Mouse (Mus musculus) midbrain, embryonic 12.5 days (tissue): Measurements from ENCODE around the gene Tdrkh. TPM values are rescaled to one million over a fixed set of nuclear protein-coding genes. Genes with fewer than 3 reads are reported as not detected.
A peak's percentile ranks its signal among the peaks of the same experiment; 100 is the strongest.

Experiments used
- ATAC-seq: fragments of 200-750 bp; cut with Nextera tagmentation; 2 replicates; pipeline ENCODE4 v1.8.0; 2017; ENCODE audit warnings: low read depth, moderate TSS enrichment, moderate library complexity; ENCODE audit not compliant: low FRiP score
- H3K27ac ChIP-seq: fragments of 300-500 bp; sonication (generic); replicated peaks from 2 replicates; pipeline ENCODE4 v1.5.1; 2016; ENCODE audit warnings: mild to moderate bottlenecking
- H3K27me3 ChIP-seq: fragments of 300-500 bp; sonication (generic); 2 replicates; pipeline ENCODE4 v1.6.1; 2016; ENCODE audit warnings: mild to moderate bottlenecking
- H3K36me3 ChIP-seq: fragments of 300-500 bp; sonication (generic); 2 replicates; pipeline ENCODE4 v1.6.1; 2016
- H3K4me1 ChIP-seq: fragments of 300-500 bp; sonication (generic); 2 replicates; pipeline ENCODE4 v1.6.1; 2016
- H3K4me2 ChIP-seq: fragments of 300-500 bp; sonication (generic); replicated peaks from 2 replicates; pipeline ENCODE4 v1.6.1; 2016; ENCODE audit warnings: mild to moderate bottlenecking, moderate library complexity
- H3K4me3 ChIP-seq: fragments of 300-500 bp; sonication (generic); 2 replicates; pipeline ENCODE4 v1.5.1; 2016; ENCODE audit warnings: mild to moderate bottlenecking
- H3K9ac ChIP-seq: fragments of 300-500 bp; sonication (generic); replicated peaks from 2 replicates; pipeline ENCODE4 v1.6.1; 2016; ENCODE audit warnings: mild to moderate bottlenecking, moderate library complexity
- H3K9me3 ChIP-seq: fragments of 300-500 bp; sonication (generic); 2 replicates; pipeline ENCODE4 v1.6.1; 2016; ENCODE audit warnings: mild to moderate bottlenecking
- WGBS: fragments of 180-500 bp; shearing (Covaris S2); methylation state at CpG from one replicate; pipeline ENCODE4 v1.1.7; 2016; 5-methylcytosine and 5-hydroxymethylcytosine counted together
- polyA plus RNA-seq: library from polyadenylated mRNA; unstranded; fragments of >200 nt; fragmentation: Nextera tagmentation; extraction: Ambion mirVana; gene quantifications from 2 replicates; pipeline ENCODE4 v1.2.1, GENCODE M21; 2016

Tdrkh gene
- polyA plus RNA-seq, 1 experiment from 2014 or later = 54.7 TPM

DNA sequence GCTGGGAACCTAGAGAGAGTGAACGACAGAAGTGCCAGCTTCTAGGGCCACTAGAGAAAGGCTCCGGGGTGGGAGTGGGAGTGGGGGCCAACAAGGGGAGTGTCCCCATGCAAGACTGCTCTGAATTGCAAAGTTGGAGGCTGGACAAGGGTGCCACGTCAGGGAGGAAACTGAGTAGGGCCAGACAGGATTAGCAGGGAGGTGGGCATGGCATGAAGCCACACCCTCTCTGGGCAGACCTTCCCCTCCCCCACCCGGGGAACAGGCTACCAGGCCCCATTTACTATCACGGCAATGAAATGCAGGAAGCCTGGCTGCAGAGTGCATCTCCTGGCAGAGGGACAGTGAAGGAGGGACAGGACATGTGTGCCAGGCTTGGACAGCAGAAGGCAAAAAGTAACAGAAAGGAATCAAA, 39.5 kb upstream of the Tdrkh start:
- Histone ChIP-seq H3K9ac (no peak overlapping the region), H3K4me3 (peak overlapping the region; percentile 10; the same call in 1 of the 2 replicates), H3K4me1 (peaks cover 29% of the 10 kb centered on the region), H3K9me3 (no peaks in the 10 kb centered on the region), H3K4me2 (peak overlapping the region; percentile 45), H3K36me3 (no peaks in the 10 kb centered on the region), H3K27ac (no peak overlapping the region), H3K27me3 (peaks cover 34% of the 10 kb centered on the region)
- whole genome bisulfite sequencing = 3% methylated on average over 5 of the region's 5 CpGs
- ATAC-seq = peak; percentile 48

DNA sequence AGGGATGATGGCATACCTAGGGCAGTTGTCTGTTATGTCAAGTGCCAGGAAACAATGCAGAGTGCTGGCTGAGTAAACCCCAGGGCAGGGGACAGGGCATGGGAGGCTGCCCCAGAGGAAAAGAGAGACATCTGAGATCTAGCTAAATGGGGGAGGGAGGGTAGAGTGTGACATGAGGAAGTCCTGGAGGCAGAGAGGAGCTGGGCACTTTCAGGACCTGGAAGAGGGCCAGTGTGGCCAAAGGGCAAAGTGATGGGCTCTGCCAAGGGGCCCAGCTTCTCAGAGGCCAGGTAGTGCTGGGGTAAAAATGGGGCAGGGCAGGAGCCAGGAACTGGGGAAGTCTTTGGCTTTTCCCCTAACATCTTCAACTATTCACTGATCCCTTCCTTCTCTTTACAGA, 38.4 kb upstream of the Tdrkh start:
- H3K9me3 ChIP-seq = no peaks in the 10 kb centered on the region
- H3K36me3 ChIP-seq = no peaks in the 10 kb centered on the region
- no peak overlapping the region for H3K4me2 ChIP-seq
- H3K9ac ChIP-seq = no peak overlapping the region
- peaks cover 34% of the 10 kb centered on the region for H3K27me3 ChIP-seq
- peaks cover 29% of the 10 kb centered on the region for H3K4me1 ChIP-seq
- no peak overlapping the region for H3K27ac ChIP-seq
- H3K4me3 ChIP-seq = no peak overlapping the region
- ATAC-seq = no peak

DNA sequence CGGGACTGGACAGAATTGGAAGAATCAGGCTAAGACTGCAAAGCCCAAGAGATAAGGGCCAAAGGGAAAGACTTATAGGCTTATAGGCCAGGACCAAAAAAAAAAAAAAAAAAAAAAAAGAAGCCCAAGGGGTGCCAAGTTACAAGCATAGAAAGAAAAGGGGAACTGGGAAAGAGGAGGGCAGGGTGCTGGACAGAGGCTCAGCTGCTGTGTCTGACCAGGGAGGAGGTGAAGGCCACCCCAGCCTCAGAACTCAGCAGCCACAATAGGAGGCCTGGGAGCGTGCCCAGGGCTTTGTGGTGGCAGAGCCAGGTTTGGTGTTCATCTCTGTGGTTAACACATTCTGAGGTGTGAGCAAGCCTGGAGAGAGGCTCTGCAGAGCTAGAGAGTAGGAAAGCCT, 37.9 kb upstream of the Tdrkh start:
- 75% methylated on average over 2 of the region's 2 CpGs for WGBS
- Histone ChIP-seq H3K27ac (no peak overlapping the region), H3K9me3 (no peaks in the 10 kb centered on the region), H3K4me2 (no peak overlapping the region), H3K4me1 (peaks cover 29% of the 10 kb centered on the region), H3K27me3 (peaks cover 34% of the 10 kb centered on the region), H3K36me3 (no peaks in the 10 kb centered on the region), H3K9ac (no peak overlapping the region), H3K4me3 (no peak overlapping the region)
- ATAC-seq = no peak

DNA sequence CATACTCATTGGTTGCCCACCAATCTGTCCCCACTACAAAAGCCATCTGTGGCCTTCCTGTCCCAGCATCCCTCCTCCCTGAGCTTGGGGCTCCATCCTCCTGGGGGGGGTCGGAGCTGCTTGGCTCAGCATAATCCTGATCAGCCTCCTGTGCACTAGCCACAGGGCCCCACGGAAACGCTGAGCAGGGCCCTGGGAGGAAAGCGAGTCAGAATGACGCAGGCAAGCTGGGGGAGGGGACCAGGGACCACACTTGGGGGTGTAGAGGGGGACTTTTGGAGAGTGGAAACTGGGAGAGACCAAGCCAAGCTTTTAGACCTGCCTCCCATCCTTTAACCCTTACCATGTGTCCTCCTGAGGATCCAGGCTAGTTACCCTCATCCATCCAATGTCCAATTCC, 37.2 kb upstream of the Tdrkh start:
- no peak for ATAC-seq
- WGBS = 42% methylated on average over 5 of the region's 5 CpGs
- Histone ChIP-seq H3K27me3 (peaks cover 34% of the 10 kb centered on the region), H3K4me1 (peaks cover 29% of the 10 kb centered on the region), H3K9me3 (no peaks in the 10 kb centered on the region), H3K4me3 (no peak overlapping the region), H3K27ac (no peak overlapping the region), H3K36me3 (no peaks in the 10 kb centered on the region), H3K9ac (no peak overlapping the region), H3K4me2 (no peak overlapping the region)

DNA sequence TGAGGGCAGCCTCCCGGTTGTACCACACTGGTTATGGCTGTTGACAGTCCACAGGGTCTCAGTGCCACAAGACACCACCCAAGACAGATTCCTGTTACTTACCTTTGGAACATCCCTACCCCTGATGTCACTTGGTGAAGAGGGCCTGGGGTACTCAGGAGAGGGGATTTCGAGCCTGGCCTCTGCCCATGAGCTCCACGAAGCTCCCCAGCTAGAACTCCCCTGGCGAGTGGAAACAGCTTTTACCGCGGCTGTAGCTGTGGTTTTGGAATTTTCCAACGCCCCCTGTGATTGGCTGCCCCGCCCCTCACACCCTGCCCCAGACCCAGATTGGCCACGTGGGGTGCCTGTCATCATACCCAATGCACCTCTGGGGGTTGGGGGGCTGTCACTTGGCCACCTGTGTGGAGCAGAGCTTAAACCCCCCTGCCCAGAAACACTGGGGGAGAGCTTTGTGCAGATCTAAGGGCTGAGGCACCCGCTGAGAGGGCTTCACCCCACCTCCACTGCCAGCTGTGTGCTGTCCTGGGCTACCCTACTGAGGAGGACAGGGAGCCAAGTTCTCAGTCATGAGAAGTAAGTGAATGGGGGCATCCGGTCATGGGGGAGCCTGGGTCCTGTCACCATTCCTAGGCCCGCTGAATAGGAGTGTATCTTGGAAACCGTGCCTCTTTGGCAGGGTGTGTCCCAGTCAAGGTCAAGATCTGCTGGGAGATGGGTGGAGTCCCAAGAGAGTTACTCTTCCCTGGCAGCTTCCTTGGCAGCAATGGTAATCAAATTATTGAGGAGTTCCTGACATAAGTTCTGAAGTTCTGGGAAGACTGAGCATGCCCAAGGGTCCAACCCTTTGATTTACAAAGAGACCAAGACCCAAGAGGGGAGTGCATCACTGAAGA, 35.8 kb upstream of the Tdrkh start:
- ATAC-seq = no peak
- Histone ChIP-seq H3K27ac (no peak overlapping the region), H3K36me3 (no peaks in the 10 kb centered on the region), H3K4me2 (no peak overlapping the region), H3K4me3 (no peak overlapping the region), H3K4me1 (peaks cover 22% of the 10 kb centered on the region), H3K9ac (no peak overlapping the region), H3K27me3 (peaks cover 29% of the 10 kb centered on the region), H3K9me3 (no peaks in the 10 kb centered on the region)
- WGBS = 24% methylated on average over 13 of the region's 13 CpGs

DNA sequence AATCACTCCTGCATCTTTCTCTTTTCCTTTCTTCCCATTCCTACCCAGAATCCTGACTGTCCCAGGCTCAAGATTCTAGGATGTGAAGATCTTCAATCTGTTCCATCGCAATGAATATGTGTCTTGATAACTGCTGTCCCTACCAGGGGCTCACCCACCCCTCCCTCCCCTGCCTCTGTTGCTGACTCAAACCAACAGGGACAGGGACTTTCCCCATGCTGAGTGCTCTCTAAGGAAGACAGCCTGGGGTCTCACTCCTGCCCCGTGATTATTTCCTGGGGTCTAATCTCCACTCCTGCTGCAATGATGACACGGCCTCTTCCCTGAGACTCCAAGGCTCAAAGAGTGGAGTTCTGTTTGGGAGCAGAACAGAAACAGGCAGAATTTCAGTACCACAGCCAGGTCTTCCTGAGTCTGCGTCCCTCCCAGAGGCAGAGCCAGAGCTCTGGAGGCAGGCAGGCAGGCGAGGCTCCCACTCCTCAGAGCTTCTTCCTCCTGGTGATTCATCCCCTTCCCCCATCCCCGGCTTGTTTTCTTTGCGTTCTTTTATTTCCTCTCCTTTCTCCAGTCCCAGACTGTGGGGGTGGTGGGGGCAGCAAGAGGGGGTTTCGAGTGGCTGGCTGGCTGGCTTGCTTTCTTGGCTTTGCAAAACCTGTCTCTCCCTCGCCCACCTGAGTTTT, 33.1 kb upstream of the Tdrkh start:
- Histone ChIP-seq H3K27ac (no peak overlapping the region), H3K9me3 (no peaks in the 10 kb centered on the region), H3K36me3 (no peaks in the 10 kb centered on the region), H3K4me3 (no peak overlapping the region), H3K27me3 (peaks cover 10% of the 10 kb centered on the region), H3K9ac (no peak overlapping the region), H3K4me2 (no peak overlapping the region), H3K4me1 (0 out of 2 replicates have a peak, but pooled peaks cover 5% of the 10 kb centered on the region)
- 19% methylated on average over 9 of the region's 9 CpGs for WGBS
- ATAC-seq = no peak

DNA sequence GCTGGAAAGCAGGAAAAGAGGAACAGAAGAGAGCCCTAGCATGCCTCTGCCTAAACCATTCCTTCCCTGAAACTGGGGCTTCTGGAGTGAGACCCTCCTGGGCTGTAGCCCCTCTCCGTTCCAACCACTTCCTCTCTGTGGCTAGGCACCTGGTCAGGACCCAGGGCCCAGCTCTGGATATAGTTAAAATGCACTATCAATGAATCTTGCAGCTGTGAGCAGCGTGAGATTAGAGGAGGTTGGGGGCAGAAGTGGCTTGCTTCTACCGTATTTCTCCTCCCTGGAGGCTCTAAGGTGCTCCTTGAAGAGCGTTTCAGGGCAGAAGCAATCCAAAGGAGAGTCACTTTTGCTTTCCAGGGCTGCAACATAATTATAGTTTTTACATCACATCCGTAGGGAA, 30.8 kb upstream of the Tdrkh start:
- H3K4me2 ChIP-seq = no peak overlapping the region
- H3K36me3 ChIP-seq = no peaks in the 10 kb centered on the region
- no peaks in the 10 kb centered on the region for H3K9me3 ChIP-seq
- 78% methylated on average over 5 of the region's 5 CpGs for WGBS
- H3K27me3 ChIP-seq = peaks cover under 1% of the 10 kb centered on the region; the same call in 1 of the 2 replicates
- H3K4me1 ChIP-seq = 0 out of 2 replicates have a peak, but pooled peaks cover under 1% of the 10 kb centered on the region
- no peak overlapping the region for H3K4me3 ChIP-seq
- no peak overlapping the region for H3K9ac ChIP-seq
- no peak overlapping the region for H3K27ac ChIP-seq
- no peak for ATAC-seq

DNA sequence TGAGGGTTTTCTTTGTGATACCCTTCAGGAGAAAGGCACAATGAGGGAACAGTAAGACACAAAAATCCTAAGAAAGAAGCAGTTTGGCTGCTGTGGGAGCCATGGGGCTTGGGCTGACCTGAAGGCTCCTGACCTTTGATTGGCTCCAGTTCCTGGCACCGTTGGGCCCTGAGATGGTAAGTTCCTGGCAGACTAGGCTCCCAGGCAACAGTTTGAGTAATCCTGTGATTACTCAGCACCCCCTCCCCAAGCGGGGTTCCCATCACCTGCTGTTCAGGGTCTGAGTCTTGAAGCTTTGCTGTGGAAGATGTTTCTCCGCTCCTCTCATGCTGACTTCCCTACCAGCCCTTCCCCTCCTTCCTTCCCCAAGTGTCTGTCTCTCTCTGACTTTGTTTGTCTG, 29.6 kb upstream of the Tdrkh start:
- no peaks in the 10 kb centered on the region for H3K27me3 ChIP-seq
- H3K4me3 ChIP-seq = no peak overlapping the region
- whole genome bisulfite sequencing = 54% methylated on average over 3 of the region's 3 CpGs

DNA sequence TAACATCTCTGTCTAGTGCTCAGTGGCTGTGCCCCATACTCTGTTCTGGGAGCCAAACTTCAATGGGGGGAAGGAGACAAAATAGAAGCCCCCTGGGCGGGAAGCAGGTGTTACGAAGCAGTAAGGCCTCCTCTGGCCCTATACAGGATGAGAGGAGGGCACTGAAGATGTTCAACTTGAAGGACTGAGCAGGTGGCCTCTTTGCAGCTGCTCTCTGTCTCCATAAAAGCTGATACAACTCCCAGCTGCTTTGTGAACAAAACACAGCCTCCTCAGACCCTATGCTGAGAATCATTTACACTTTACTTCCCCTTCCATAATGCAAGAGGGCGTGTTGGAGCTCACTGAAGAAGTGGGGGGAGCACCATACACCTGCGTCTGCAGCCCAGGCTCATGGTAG, 26.4 kb upstream of the Tdrkh start:
- WGBS = 71% methylated on average over 4 of the region's 4 CpGs
- no peak for ATAC-seq

More for the DNA sequence above, 29.6 kb upstream of the Tdrkh start:
- Histone ChIP-seq H3K36me3 (no peaks in the 10 kb centered on the region), H3K27ac (no peak overlapping the region), H3K4me2 (no peak overlapping the region), H3K4me1 (no peaks in the 10 kb centered on the region), H3K9ac (no peak overlapping the region), H3K9me3 (no peaks in the 10 kb centered on the region)
- ATAC-seq = no peak

DNA sequence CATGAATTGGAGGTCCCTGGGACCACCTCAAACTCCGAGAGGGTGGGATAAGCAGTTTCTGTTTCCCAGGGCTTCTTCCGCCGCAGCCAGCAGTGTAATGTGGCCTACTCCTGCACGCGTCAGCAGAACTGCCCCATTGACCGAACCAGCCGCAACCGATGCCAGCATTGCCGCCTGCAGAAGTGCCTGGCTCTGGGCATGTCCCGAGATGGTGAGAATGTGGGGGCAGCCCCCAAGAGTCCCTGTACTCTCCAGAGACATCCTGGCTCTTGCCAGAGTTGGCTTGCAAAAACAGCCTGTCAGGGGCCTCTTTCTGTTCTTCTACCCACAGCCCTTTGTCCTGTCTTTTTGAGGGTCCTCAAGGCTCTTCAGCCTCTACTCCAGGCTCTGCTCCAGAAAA, 25.7 kb upstream of the Tdrkh start:
- 88% methylated on average over 10 of the region's 10 CpGs for WGBS
- no peaks in the 10 kb centered on the region for H3K9me3 ChIP-seq
- no peaks in the 10 kb centered on the region for H3K36me3 ChIP-seq
- H3K9ac ChIP-seq = no peak overlapping the region
- peaks cover 3% of the 10 kb centered on the region; the same call in 1 of the 2 replicates for H3K27me3 ChIP-seq
- H3K4me2 ChIP-seq = no peak overlapping the region
- no peak overlapping the region for H3K27ac ChIP-seq
- no peaks in the 10 kb centered on the region for H3K4me1 ChIP-seq
- no peak overlapping the region for H3K4me3 ChIP-seq
- ATAC-seq = no peak

More for the DNA sequence above, 26.4 kb upstream of the Tdrkh start:
- Histone ChIP-seq H3K9ac (no peak overlapping the region), H3K9me3 (no peaks in the 10 kb centered on the region), H3K4me1 (no peaks in the 10 kb centered on the region), H3K36me3 (no peaks in the 10 kb centered on the region), H3K4me3 (no peak overlapping the region), H3K27me3 (peaks cover 3% of the 10 kb centered on the region; the same call in 1 of the 2 replicates), H3K4me2 (no peak overlapping the region), H3K27ac (no peak overlapping the region)

DNA sequence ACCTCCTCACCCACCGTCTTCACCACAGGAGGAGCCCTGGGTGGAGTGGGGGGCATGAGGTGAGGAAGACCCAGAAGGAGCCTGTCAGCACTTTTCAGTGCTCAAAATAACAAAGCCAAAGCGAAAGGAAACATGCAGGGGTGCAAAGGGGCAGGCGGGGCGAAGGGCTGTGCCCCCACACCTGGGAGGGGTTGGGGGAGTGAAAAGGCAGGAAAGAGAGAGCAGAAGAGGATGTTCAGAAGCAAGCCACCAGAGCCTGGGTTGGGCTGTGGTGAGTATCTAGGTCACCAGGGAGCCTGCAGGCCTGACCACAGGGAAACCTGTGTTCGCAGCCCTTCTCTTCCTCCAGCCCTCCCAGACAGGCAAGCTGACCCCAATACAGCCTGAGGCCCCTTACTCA, 25.0 kb upstream of the Tdrkh start:
- no peak overlapping the region for H3K4me3 ChIP-seq
- H3K36me3 ChIP-seq = no peaks in the 10 kb centered on the region
- no peak overlapping the region for H3K9ac ChIP-seq
- no peak for ATAC-seq
- 75% methylated on average over 5 of the region's 5 CpGs for WGBS
- H3K9me3 ChIP-seq = no peaks in the 10 kb centered on the region
- no peak overlapping the region for H3K4me2 ChIP-seq
- peaks cover 3% of the 10 kb centered on the region; the same call in 1 of the 2 replicates for H3K27me3 ChIP-seq
- H3K4me1 ChIP-seq = no peaks in the 10 kb centered on the region
- no peak overlapping the region for H3K27ac ChIP-seq

DNA sequence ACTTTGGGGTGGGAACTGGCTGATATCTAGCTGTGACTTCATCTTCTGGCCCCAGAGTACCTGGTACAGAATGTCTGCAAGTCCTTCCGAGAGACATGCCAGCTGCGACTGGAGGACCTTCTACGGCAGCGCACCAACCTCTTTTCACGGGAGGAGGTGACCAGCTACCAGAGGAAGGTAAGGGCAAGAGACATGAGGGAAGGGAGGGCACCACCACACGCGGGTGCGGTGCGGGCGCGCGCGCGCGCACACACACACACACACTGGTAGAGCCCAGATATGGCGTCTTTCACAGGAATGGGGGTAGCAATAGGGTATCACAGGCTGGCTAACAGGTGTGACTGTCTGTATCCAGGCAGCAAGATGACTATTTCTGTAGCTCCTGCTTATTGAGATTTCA, 23.7 kb upstream of the Tdrkh start:
- no peak overlapping the region for H3K4me3 ChIP-seq
- no peaks in the 10 kb centered on the region for H3K9me3 ChIP-seq
- 95% methylated on average over 16 of the region's 16 CpGs for WGBS
- no peaks in the 10 kb centered on the region for H3K36me3 ChIP-seq
- no peak for ATAC-seq
- no peak overlapping the region for H3K4me2 ChIP-seq
- no peaks in the 10 kb centered on the region for H3K4me1 ChIP-seq
- no peak overlapping the region for H3K27ac ChIP-seq
- H3K9ac ChIP-seq = no peak overlapping the region
- peaks cover 3% of the 10 kb centered on the region; the same call in 1 of the 2 replicates for H3K27me3 ChIP-seq
